Mouse (Mus musculus) thymus, adult 2 months (tissue): ENCODE measurements at regions not wholly inside any gene's neighbourhood (a gene's known extent, or its start where the extent isn't known, plus 50 kb on each side); places are given as distances from the start of the nearest gene placed in this dataset.

ENCODE experiments used
- DNase-seq: peaks from one replicate; pipeline ENCODE4 v3.0.0; 2021
- H3K27ac ChIP-seq: fragments of 200-500 bp; 2 replicates; pipeline ENCODE4 v1.5.1; 2012; ENCODE audit warnings: low read length, control low read depth; ENCODE audit not compliant: control insufficient read depth, insufficient read depth
- H3K27me3 ChIP-seq: fragments of 200-500 bp; 2 replicates; pipeline ENCODE4 v1.6.1; 2012; ENCODE audit warnings: mild to moderate bottlenecking, low read length, moderate library complexity, mixed read lengths; ENCODE audit not compliant: control insufficient read depth, insufficient read depth
- H3K36me3 ChIP-seq: fragments of 200-500 bp; 2 replicates; pipeline ENCODE4 v1.6.1; 2012; ENCODE audit warnings: mild to moderate bottlenecking, low read length, moderate library complexity; ENCODE audit not compliant: control insufficient read depth, insufficient read depth
- H3K4me1 ChIP-seq: fragments of 200-500 bp; replicated peaks from 2 replicates; pipeline ENCODE4 v1.6.1; 2012; ENCODE audit warnings: low read length; ENCODE audit not compliant: control insufficient read depth, insufficient read depth
- H3K4me3 ChIP-seq: fragments of 200-500 bp; 2 replicates; pipeline ENCODE4 v1.5.1; 2012; ENCODE audit warnings: mild to moderate bottlenecking, low read length, control low read depth, moderate library complexity; ENCODE audit not compliant: control insufficient read depth, insufficient read depth
- CTCF ChIP-seq: fragments of 200-500 bp; IDR thresholded peaks from 2 replicates; pipeline ENCODE4 v1.5.1; 2012; ENCODE audit warnings: mild to moderate bottlenecking, control low read depth, low read length, moderate library complexity, borderline replicate concordance; ENCODE audit not compliant: control insufficient read depth, poor library complexity, insufficient read depth; ENCODE audit errors: extremely low read depth
- POLR2A ChIP-seq: fragments of 200-500 bp; IDR thresholded peaks from 2 replicates; pipeline ENCODE4 v1.6.1; 2012; ENCODE audit warnings: mild to moderate bottlenecking, low read length, control low read depth, moderate library complexity; ENCODE audit not compliant: control insufficient read depth, poor library complexity, insufficient read depth; ENCODE audit errors: extremely low read depth
- WGBS: fragments of 180-500 bp; shearing (Covaris S2); methylation state at CpG from one replicate; pipeline ENCODE4 v1.1.7; 2018; 5-methylcytosine and 5-hydroxymethylcytosine counted together

DNA sequence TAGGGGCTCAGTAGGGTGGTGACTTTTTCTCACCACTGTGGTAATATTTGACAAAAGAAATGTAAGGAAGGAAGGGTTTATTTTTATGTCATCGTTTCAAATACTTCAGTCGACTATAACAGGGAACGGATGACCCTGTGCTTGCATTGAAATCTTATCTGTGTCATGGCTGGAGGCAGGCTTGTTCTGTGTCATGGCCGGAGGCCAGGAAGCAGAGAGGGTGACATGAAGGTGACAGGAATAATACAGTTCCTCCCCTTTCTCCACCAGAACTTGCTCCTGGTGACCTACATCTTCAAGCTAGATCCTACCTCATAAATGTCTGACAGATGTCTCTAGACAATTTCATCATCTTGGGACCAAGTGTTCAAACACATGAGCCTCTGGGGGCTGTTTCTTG, 201.5 kb upstream of the Krr1 start:
- H3K4me3 ChIP-seq = no peak overlapping the region
- 73% methylated on average over 4 of the region's 4 CpGs for WGBS
- no peak for DNase-seq
- H3K36me3 ChIP-seq = no peaks in the 10 kb centered on the region
- H3K4me1 ChIP-seq = no peaks in the 10 kb centered on the region
- no peak overlapping the region for H3K27ac ChIP-seq
- no peak for TF ChIP-seq POLR2A
- no peak for TF ChIP-seq CTCF
- no peaks in the 10 kb centered on the region for H3K27me3 ChIP-seq

DNA sequence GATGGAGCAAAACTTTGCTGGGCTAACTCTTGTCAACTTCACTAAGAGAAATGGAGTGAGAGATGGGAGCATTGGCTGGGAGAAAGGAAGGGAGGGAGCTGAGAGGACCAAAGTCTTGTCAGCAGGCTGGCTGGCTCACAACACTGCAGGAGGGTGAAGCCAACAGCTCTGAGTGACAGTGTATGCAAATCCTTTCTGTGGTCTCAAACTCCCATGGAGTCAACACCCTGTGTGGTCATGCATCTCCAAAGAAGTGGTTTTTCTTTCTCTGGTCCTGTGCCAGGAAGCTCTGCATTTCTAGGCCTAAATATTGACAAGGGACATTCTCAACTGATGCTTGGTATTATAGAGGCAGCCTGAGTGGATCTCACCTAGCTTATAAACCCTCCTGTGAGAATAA, 194.9 kb upstream of the Krr1 start:
- DNase-seq = no peak
- Histone ChIP-seq H3K36me3 (no peaks in the 10 kb centered on the region), H3K4me3 (no peak overlapping the region), H3K27me3 (no peaks in the 10 kb centered on the region), H3K4me1 (0 out of 2 replicates have a peak, but pooled peaks cover 2% of the 10 kb centered on the region), H3K27ac (no peak overlapping the region)
- TF ChIP-seq CTCF = no peak
- TF ChIP-seq POLR2A = no peak

DNA sequence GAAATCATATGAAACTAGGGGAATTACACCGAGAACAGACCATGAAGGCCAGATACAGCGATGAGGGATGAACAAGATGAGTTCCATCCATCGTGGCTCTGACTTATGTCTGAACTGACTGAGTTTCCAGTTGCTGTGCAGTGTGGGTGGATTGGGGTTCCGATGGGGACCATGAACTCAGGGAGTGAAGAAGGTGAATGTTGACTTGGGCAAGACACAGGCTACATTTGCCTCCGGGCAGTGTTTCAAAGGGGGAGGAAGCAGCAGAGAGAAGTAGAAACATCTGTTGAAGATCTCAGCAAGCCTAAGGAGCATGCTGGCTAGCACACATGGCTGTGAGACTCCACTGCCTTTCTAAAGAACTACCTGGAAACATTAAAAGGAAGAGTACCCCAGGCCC, 194.4 kb upstream of the Krr1 start:
- no peak for DNase-seq
- Histone ChIP-seq H3K4me1 (0 out of 2 replicates have a peak, but pooled peaks cover 2% of the 10 kb centered on the region), H3K27ac (no peak overlapping the region), H3K27me3 (no peaks in the 10 kb centered on the region), H3K4me3 (no peak overlapping the region), H3K36me3 (no peaks in the 10 kb centered on the region)
- whole genome bisulfite sequencing = 95% methylated on average over 5 of the region's 5 CpGs
- TF ChIP-seq POLR2A (no peak), CTCF (no peak)

DNA sequence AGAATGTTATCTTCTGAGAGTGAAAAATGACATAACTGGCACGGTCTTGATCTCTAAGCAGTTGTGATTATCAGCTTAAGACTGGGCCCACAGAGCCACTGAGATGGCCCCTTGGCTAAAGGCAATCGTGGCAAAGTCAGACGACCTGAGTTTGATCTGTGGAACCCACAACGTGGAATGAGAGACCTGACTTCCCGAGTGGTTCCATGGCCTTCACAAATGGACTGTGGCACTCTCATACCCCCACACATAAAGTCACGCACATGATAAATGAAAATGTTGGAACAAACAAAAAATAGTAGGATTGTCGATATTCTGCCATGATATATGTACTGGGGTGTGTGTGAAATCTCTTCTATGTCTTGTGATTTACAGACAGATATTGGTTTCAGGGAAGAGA, 192.5 kb upstream of the Krr1 start:
- TF ChIP-seq CTCF (no peak), POLR2A (no peak)
- DNase-seq = no peak
- Histone ChIP-seq H3K4me3 (no peak overlapping the region), H3K27me3 (no peaks in the 10 kb centered on the region), H3K36me3 (no peaks in the 10 kb centered on the region), H3K27ac (no peak overlapping the region), H3K4me1 (0 out of 2 replicates have a peak, but pooled peaks cover 2% of the 10 kb centered on the region)
- 94% methylated on average over 7 of the region's 7 CpGs for whole genome bisulfite sequencing

DNA sequence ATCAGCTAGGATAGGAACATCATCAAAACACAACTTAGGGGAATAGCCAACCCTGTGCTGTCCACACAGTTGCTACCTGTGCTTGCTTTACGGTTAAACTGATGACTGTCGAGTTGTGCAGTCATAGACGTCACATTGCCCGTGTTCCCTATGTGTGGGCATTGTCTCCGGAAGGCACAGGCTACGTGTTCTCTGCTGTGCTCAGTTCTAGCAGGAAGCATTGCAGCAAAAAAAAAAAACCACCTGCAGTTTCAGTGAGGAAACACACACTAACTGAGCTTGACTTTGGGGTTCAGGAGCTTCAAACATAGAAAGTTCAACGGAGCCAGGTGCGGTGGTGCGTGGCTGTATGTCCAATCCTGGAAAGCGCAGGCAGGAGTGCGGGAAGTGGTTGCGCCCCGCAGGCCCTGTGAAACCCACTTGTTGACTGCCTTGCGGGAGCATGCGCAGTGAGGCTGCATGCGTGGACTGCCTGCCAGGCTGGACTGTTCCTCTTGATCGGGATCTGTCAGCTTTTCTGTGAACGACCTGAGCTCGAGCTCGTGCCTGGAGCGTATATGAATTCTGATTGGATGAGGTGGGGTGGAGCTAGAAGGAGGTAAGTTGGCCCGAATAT, 190.2 kb upstream of the Krr1 start:
- H3K4me3 ChIP-seq = peak overlapping the region; percentile 30
- 22% methylated on average over 22 of the region's 22 CpGs for WGBS
- no peak overlapping the region for H3K27ac ChIP-seq
- no peaks in the 10 kb centered on the region for H3K36me3 ChIP-seq
- peak; percentile 42 for DNase-seq
- no peaks in the 10 kb centered on the region for H3K27me3 ChIP-seq
- 0 out of 2 replicates have a peak, but pooled peaks cover 2% of the 10 kb centered on the region for H3K4me1 ChIP-seq
- TF ChIP-seq CTCF (no peak), POLR2A (no peak)

DNA sequence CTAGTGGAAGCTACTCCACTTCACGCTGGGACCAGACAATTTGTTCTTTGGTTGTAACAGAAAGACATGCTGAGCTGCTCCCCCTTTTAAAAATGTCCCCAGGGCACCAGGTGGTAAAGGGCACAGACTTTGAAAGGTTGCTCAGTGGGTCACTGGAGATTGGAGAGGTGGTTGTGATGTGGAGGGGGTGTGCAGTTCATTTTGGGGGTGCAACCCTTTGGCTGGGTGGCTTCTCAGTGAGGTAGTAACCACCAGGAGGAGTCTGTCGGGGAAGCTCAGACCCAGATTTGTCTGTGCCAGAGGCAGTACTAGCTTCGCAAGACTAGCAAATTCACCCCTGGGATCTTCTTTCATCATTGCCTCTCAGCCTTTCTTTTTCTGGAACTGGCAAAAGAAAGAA, 189.0 kb upstream of the Krr1 start:
- Histone ChIP-seq H3K27ac (no peak overlapping the region), H3K36me3 (no peaks in the 10 kb centered on the region), H3K4me3 (no peak overlapping the region), H3K4me1 (0 out of 2 replicates have a peak, but pooled peaks cover 2% of the 10 kb centered on the region), H3K27me3 (no peaks in the 10 kb centered on the region)
- TF ChIP-seq POLR2A (no peak), CTCF (no peak)
- WGBS = 88% methylated on average over 3 of the region's 3 CpGs
- no peak for DNase-seq
